Mouse (Mus musculus) megakaryocyte progenitor cell, adult 5-6 weeks (primary cell): ENCODE data around the gene Pik3r4. TPM values are rescaled to one million over a fixed set of nuclear protein-coding genes. Genes with fewer than 3 reads are reported as not detected.

Source experiments
- ATAC-seq: replicated peaks from 2 replicates; pipeline ENCODE4 v1.8.0; 2016; ENCODE audit warnings: mild to moderate bottlenecking, moderate TSS enrichment, inconsistent platforms; ENCODE audit not compliant: poor library complexity
- total RNA-seq, 2 experiments: library from RNA; stranded (forward) in 1 of 2; stranded (reverse) in 1 of 2; fragments of 157-497, 149-512 nt in 1 of 2; fragments of 200-1000 nt in 1 of 2; gene quantifications; 2 replicates each; pipeline versions ENCODE4 v1.2.3 to v1.2.4; 2015 to 2017

Pik3r4 gene
- total RNA-seq, 2 experiments from 2014 or later: 20.2 to 26.8 TPM

DNA sequence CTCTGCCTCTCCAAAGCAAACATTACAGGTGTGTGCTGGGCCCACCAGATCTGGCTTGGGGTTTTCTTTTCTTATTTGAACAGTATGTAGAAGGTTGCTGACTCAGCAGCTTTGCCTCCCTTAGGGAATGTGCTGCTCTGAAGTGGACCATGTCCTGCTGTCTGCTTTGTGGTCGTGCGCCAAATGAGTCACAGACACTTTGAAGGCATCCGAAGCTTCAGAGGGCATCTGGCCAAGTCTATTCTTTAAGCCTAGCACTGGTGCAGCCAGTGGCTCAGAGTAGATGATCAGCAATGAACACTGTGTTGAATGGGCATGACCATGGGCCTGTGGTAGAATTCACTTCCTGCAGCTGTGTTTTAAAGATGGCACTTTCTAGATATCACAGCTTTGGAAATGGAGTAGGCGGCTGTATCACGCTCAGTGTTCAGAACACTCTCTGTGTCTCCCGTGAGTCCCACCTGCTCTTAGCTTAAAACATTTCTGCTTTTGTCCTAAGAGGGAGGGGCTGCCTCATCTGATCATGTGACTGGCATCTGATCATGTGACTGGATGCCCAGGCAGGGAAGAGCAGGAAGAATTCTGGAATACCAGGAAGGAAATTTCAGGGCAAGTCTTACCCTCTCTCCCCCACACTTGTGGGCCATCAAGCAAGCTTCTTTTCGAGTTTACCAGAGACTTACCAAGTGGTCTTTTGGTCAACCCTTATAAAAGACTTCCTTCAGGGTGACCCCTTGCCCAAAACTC lies 54.2 kb downstream of the Pik3r4 start:
- no peak for ATAC-seq

DNA sequence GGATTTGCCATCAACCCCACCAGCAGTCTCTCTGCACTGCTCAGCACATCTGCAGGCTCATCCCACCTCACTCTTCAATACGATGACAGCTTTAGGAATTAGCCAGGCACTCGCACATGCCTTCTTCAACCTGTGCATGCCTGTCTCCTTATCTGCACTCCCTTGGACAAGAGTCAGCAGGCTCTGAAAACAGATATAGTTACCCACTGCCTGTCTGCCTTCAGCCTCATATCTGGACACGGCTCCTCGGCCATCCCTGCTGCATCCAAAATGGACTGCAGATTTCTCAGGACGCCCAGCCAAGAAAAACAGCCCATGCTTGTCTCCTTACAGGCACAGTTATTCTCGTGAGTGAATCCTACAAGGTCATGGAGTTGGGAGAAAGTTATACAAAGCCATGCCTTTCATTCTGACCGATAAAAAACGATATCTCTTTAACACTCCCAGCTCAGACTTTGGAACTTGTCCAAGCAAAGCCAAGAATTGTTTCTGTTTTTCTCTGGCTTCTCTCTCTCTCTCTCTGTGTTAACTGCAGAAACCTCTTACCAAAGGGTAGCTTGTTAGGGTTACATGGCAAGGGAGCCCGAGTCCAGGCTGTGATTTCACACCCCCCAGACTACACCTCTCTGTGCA lies 55.1 kb downstream of the Pik3r4 start:
- ATAC-seq: no peak

DNA sequence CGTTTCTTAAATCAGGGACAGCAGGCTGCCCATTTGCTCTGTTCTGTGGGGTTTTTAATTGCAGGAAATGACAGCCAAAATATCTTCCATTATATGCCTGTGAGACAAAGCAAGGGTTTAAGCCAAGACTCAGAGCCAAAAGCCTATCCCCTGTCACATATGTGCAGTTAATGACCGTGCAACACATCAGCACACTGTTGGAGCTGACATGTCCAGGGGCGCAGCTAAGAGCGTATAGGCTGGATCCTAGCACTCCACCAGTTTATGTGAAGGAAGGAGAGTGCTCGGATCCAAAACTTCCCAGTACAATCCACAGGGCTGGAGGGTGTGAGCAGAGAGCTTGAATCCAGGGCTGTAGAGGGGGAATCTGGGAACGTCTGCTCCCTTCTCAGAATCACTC lies 57.9 kb downstream of the Pik3r4 start:
- no peak for ATAC-seq

DNA sequence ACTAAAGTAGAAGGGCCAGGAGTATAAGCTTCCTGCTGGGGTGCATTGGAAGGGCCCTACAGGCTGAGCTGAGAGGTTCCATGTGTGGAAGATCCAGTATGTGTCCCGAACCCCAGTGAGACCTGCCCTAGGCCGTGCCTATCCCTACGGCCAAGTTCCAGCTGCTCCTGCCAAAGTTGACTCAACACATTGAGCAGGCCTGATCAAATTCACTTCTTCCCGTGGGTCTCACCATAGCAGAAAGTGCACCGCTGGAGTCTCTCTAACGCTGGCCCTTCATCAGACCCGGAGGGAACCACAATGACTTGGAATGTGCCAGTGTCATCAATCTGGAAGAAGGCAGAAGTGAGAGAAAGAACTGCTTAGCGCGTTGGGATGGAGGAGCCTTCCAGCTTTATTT lies 59.2 kb downstream of the Pik3r4 start:
- ATAC-seq: no peak

DNA sequence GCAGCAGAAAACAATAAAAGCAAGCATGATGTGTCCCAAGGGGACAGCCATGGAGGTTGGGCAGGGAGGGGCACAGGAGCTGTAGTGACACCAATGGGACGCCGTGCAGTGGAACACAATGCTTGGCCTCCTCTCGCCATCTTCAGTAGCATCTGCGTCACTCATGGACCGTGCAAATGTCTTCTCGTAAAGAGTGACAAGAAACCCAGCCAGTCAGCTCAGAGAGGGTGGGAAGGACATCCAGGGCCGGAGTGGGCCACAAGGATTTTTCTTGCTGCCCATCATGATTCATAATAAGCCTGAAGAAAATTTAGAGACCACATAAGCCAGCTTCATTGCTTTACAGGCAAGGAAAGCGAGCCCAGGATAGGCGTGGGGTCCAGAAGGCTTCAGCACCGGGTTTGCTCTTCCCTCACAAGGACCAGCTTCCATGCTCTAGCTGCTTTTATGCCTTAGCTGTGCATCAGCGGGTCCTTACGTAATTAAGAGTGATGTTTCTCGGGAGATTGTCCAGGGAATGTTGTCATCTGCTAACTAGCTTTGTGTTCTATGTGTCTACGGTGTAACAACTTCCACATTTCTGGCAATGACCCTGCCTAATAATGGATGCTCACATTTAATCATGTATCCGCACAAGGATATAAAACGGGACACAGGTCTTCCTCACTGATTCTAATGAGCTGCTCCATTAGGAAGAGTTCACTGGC lies 61.6 kb downstream of the Pik3r4 start:
- no peak for ATAC-seq

DNA sequence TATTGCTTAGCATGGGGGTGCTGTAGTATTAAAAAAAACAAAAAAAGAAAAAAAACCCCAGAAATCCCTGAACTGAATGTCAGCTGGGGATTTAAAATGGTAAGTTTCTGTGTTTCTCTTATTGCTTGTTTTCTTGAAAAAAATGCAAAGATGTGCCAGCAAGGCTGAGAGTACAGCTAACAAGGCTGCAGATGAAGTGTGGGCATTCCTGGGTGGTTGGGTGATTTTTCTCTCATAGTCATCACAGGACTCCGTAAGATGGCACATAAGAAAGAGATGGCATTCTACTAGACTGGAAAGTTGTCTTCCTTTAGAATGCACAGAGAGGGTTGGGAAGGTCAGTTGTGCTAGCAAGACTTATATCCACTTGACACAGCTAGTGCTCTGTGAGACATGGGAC lies 62.2 kb downstream of the Pik3r4 start:
- ATAC-seq: no peak

DNA sequence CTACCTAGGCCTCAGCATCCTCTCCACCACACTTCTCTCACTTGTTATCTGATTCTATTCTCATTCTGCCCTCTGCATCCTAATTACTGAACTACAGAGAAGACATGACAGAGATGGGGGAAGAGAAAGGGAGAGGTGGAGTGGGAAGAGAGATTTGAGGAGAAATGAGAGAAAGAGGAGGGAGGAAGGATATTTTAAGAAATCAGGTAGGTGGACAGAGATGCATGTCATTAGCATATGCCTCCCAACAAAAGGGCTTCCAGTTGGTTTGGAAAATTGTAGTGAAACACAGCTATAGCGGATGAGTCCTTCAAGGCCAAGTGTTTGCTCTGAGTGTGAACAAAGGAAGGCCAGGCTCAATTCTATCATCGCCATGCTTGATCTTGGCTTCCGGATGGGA lies 69.3 kb downstream of the Pik3r4 start:
- ATAC-seq: no peak

DNA sequence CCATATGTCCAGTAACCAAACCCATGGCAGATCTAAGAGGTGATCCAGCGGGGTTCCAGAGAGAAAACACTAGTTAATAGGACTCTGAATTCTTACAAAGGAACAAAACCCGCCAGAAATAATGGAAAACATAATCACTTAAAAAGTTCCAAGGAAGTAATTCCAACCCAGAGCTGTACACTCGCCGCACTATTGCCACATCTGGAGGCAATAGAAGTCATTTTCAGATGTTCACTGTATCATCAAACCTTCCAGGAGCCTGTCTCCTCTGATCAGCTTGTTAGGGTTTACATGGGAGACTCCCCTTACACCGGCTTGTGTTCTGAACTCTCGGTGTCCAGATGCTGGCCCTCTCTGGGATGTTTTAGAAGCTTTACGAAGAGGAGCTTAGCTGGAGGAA lies 76.6 kb downstream of the Pik3r4 start:
- ATAC-seq: no peak

DNA sequence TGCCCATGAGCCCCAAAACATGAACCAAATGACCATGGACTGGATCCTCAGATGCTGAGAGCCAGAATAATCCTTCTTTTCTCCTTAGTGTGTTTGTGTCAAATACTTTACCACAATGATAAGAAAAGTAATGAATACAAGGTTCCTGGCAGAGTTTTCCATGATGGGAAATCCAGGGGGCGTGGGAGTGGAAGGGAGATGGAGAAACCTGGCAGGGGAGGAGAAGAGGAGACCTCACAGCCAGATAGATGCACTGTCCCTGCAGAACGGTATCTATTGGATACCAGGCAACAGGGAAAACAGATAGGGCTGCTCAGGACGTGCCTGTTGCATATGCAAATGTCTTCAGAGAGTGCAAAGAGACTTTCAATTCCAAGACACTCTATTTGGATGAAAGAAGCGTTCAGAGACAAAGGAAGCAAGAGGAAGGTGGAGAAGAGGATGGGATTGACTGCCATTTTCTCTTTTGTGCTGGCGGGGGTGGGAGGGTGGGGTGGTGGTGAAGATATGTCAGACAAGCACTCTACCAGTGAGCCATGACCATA lies 77.1 kb downstream of the Pik3r4 start:
- no peak for ATAC-seq

DNA sequence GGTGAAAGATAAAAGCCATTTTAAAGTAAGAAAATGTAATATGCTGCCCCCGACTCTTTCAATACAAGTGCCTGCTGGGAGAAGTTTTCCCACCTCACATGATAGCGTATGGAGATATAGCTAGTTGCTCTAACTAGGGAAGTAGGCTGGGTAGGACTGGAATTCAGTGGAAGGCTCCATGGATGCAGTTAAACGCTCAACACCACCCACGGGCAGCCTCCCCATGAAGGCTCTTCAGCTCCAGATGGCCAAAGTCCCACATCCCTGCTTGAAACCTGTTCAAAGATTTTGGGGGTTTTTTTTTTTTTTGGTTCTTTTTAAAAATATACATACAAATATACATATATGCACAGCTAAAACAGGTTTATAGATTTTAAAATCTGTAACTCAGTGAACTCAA lies 77.7 kb downstream of the Pik3r4 start:
- no peak for ATAC-seq

DNA sequence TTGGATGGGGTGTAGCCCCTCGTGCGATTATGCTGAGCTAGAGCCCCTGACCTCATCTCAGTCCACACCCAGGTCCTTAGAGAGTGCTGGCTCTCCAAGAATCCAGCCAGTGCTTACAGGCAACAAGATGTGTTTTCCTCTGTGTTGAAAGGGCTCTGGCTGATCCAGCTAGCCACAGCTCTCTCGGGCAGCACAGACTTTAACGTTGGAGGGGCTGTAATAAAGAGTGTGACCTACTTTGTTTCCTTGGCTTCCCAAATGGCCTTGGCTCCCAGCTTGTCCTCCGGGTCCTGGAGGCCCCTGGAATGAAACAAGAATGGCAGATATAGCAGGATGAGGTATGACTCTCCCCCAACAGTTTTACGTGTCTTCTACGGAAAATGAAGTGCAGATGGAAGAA lies 89.2 kb downstream of the Pik3r4 start:
- no peak for ATAC-seq

DNA sequence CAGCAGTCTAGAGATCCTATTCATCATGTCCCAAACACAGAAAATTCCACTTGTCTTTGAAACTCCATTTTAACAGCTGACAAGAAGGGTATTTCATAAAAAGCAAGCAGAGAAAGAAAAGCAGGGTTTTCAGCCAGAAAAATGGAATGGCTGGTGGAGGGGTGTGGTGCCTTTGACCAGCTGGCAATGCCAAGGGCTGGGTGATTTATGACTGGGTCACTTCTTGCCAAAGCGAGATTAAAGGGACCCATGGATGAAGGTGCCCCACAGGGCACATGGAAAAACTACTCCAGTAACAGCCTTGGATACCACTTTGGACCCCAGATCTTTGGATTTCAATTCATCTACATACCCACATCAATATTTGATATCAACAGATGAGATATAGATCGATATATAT lies 91.9 kb downstream of the Pik3r4 start:
- no peak for ATAC-seq

DNA sequence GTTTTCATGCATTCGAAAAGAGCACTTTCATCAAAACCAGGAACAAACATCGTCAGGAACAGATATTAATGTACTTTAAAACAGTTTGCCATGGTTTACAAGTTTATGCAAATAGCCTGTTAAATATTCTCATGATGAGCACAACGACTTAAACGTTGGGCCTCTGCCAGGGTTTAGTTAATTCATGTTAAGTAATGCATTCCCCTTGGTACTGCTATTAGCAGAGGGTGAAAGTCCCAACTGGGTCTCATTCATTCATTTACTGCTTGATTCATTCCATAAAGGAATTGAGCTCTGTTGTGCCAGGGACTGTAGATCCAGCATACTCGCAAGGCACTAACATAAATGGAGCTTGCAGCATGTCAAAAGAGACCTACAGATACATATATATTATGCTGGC lies 92.4 kb downstream of the Pik3r4 start:
- no peak for ATAC-seq

Other genes with a start within 250 kb of the Pik3r4 start
- gene Aste1, start 247.6 kb upstream of the Pik3r4 start, total RNA-seq (2015): 24.6 and 25.1 TPM in 2 replicates
- 11.9 and 12.2 TPM in 2 replicates for gene Aste1, start 247.6 kb upstream of the Pik3r4 start, total RNA-seq (2017)
- gene Nek11, start 247.5 kb upstream of the Pik3r4 start, total RNA-seq (2015): not detected in 2 replicates
- not detected in 2 replicates for gene Nek11, start 247.5 kb upstream of the Pik3r4 start, total RNA-seq (2017)
- 19.6 and 28.0 TPM in 2 replicates for gene Atp2c1, start 115.7 kb upstream of the Pik3r4 start, total RNA-seq (2015)
- 63.9 and 67.1 TPM in 2 replicates for gene Atp2c1, start 115.7 kb upstream of the Pik3r4 start, total RNA-seq (2017)
- not detected in 2 replicates for gene Col6a6, start 185.2 kb downstream of the Pik3r4 start, total RNA-seq (2015)
- gene Col6a6, start 185.2 kb downstream of the Pik3r4 start, total RNA-seq (2017): not detected in 2 replicates